Mouse (Mus musculus): ENCODE results near the gene Smg1. TPM values are rescaled to one million over a fixed set of nuclear protein-coding genes. Genes with fewer than 3 reads are reported as not detected.
"Not testable (repeated sequence)": the region's sequence is repeated elsewhere in the genome, so short reads cannot be mapped to it uniquely, and the experiment has no call there.

Smg1 gene
- polyA plus RNA-seq, 1 experiment from 2014 or later: 18.3 TPM

GRCm38 (mm10) chr7:118179782-118180181, 63.7 kb downstream of the Smg1 start:
- no peaks in the 10 kb centered on the region for H3K4me1 ChIP-seq
- no peak for ATAC-seq (ENCODE audit: insufficient number of reproducible peaks, low FRiP score, low TSS enrichment, low read depth)
- no peaks in the 10 kb centered on the region for H3K27me3 ChIP-seq
- 89% methylated on average over 3 of the region's 3 CpGs for WGBS
- no peak overlapping the region for H3K9ac ChIP-seq
- H3K4me2 ChIP-seq: no peak overlapping the region
- H3K9me3 ChIP-seq: no peaks in the 10 kb centered on the region
- peaks cover 60% of the 10 kb centered on the region for H3K36me3 ChIP-seq
- H3K4me3 ChIP-seq: no peak overlapping the region
- H3K27ac ChIP-seq: no peak overlapping the region

GRCm38 (mm10) chr7:118175821-118176355, 67.6 kb downstream of the Smg1 start:
- Histone ChIP-seq H3K27me3 (no peaks in the 10 kb centered on the region), H3K9me3 (no peaks in the 10 kb centered on the region), H3K4me2 (no peak overlapping the region), H3K4me1 (no peaks in the 10 kb centered on the region), H3K9ac (no peak overlapping the region), H3K4me3 (no peak overlapping the region), H3K36me3 (peaks cover 62% of the 10 kb centered on the region), H3K27ac (no peak overlapping the region)
- WGBS: 92% methylated on average over 1 of the region's 1 CpGs
- ATAC-seq (ENCODE audit: insufficient number of reproducible peaks, low FRiP score, low TSS enrichment, low read depth): no peak

GRCm38 (mm10) chr7:118170125-118170524, 73.3 kb downstream of the Smg1 start:
- H3K27ac ChIP-seq; ATAC-seq (ENCODE audit: insufficient number of reproducible peaks, low FRiP score, low TSS enrichment, low read depth); H3K4me1 ChIP-seq; H3K9me3 ChIP-seq; H3K4me2 ChIP-seq; H3K4me3 ChIP-seq; H3K27me3 ChIP-seq; H3K9ac ChIP-seq: not testable (repeated sequence)
- 86% methylated on average over 2 of the region's 2 CpGs for WGBS
- peaks cover 67% of the 10 kb centered on the region for H3K36me3 ChIP-seq

GRCm38 (mm10) chr7:118163006-118163405, 80.5 kb downstream of the Smg1 start:
- Histone ChIP-seq H3K27me3 (no peaks in the 10 kb centered on the region), H3K4me3 (no peak overlapping the region), H3K4me1 (no peaks in the 10 kb centered on the region), H3K9me3 (no peaks in the 10 kb centered on the region), H3K4me2 (no peak overlapping the region), H3K9ac (no peak overlapping the region), H3K27ac (no peak overlapping the region), H3K36me3 (peaks cover 46% of the 10 kb centered on the region)
- 79% methylated on average over 8 of the region's 8 CpGs for WGBS
- no peak for ATAC-seq (ENCODE audit: insufficient number of reproducible peaks, low FRiP score, low TSS enrichment, low read depth)

- Histone ChIP-seq H3K4me3 (no peak overlapping the region), H3K27me3 (no peaks in the 10 kb centered on the region), H3K9ac (no peak overlapping the region), H3K27ac (no peak overlapping the region), H3K4me2 (no peak overlapping the region), H3K9me3 (no peaks in the 10 kb centered on the region), H3K36me3 (peaks cover 47% of the 10 kb centered on the region), H3K4me1 (no peaks in the 10 kb centered on the region)
- WGBS: 92% methylated on average over 3 of the region's 3 CpGs
- no peak for ATAC-seq (ENCODE audit: insufficient number of reproducible peaks, low FRiP score, low TSS enrichment, low read depth)
Observed at GRCm38 (mm10) chr7:118160121-118160520, 83.3 kb downstream of the Smg1 start.

GRCm38 (mm10) chr7:118156461-118156860, 87.0 kb downstream of the Smg1 start:
- H3K27me3 ChIP-seq: no peaks in the 10 kb centered on the region
- H3K9me3 ChIP-seq: no peaks in the 10 kb centered on the region
- peaks cover 69% of the 10 kb centered on the region for H3K36me3 ChIP-seq
- no peaks in the 10 kb centered on the region for H3K4me1 ChIP-seq
- WGBS: 83% methylated on average over 7 of the region's 7 CpGs
- no peak overlapping the region for H3K4me3 ChIP-seq
- H3K27ac ChIP-seq: no peak overlapping the region
- no peak overlapping the region for H3K9ac ChIP-seq
- H3K4me2 ChIP-seq: no peak overlapping the region
- ATAC-seq (ENCODE audit: insufficient number of reproducible peaks, low FRiP score, low TSS enrichment, low read depth): no peak

- ATAC-seq (ENCODE audit: insufficient number of reproducible peaks, low FRiP score, low TSS enrichment, low read depth): no peak
- 93% methylated on average over 6 of the region's 6 CpGs for whole genome bisulfite sequencing
- Histone ChIP-seq H3K4me3 (no peak overlapping the region), H3K4me2 (no peak overlapping the region), H3K36me3 (peaks cover 65% of the 10 kb centered on the region), H3K27me3 (no peaks in the 10 kb centered on the region), H3K27ac (no peak overlapping the region), H3K4me1 (no peaks in the 10 kb centered on the region), H3K9me3 (no peaks in the 10 kb centered on the region), H3K9ac (no peak overlapping the region)
Observed at GRCm38 (mm10) chr7:118154150-118154549, 89.3 kb downstream of the Smg1 start.

GRCm38 (mm10) chr7:118143602-118144001, 99.9 kb downstream of the Smg1 start:
- no peak overlapping the region for H3K4me3 ChIP-seq
- H3K9me3 ChIP-seq: no peaks in the 10 kb centered on the region
- H3K27me3 ChIP-seq: no peaks in the 10 kb centered on the region
- no peaks in the 10 kb centered on the region for H3K4me1 ChIP-seq
- H3K27ac ChIP-seq: no peak overlapping the region
- ATAC-seq (ENCODE audit: insufficient number of reproducible peaks, low FRiP score, low TSS enrichment, low read depth): no peak
- 76% methylated on average over 3 of the region's 3 CpGs for WGBS
- H3K4me2 ChIP-seq: no peak overlapping the region
- H3K36me3 ChIP-seq: peaks cover 66% of the 10 kb centered on the region
- H3K9ac ChIP-seq: no peak overlapping the region

- Histone ChIP-seq H3K4me1 (no peaks in the 10 kb centered on the region), H3K27ac (no peak overlapping the region), H3K9me3 (no peaks in the 10 kb centered on the region), H3K4me2 (no peak overlapping the region), H3K36me3 (peaks cover 63% of the 10 kb centered on the region), H3K27me3 (no peaks in the 10 kb centered on the region), H3K9ac (no peak overlapping the region), H3K4me3 (no peak overlapping the region)
- 92% methylated on average over 4 of the region's 4 CpGs for WGBS
- ATAC-seq (ENCODE audit: insufficient number of reproducible peaks, low FRiP score, low TSS enrichment, low read depth): no peak
Observed at GRCm38 (mm10) chr7:118143123-118143522, 100.3 kb downstream of the Smg1 start.

- Histone ChIP-seq H3K4me1 (no peaks in the 10 kb centered on the region), H3K36me3 (peaks cover 73% of the 10 kb centered on the region), H3K4me3 (no peak overlapping the region), H3K4me2 (no peak overlapping the region), H3K27me3 (no peaks in the 10 kb centered on the region), H3K9ac (no peak overlapping the region), H3K27ac (no peak overlapping the region), H3K9me3 (no peaks in the 10 kb centered on the region)
- no peak for ATAC-seq (ENCODE audit: insufficient number of reproducible peaks, low FRiP score, low TSS enrichment, low read depth)
- 91% methylated on average over 7 of the region's 7 CpGs for WGBS
Observed at GRCm38 (mm10) chr7:118141271-118141670, 102.2 kb downstream of the Smg1 start.

GRCm38 (mm10) chr7:118135128-118135527, 108.3 kb downstream of the Smg1 start:
- Histone ChIP-seq H3K4me1 (peaks cover 1% of the 10 kb centered on the region), H3K4me2 (no peak overlapping the region), H3K36me3 (peaks cover 49% of the 10 kb centered on the region), H3K4me3 (no peak overlapping the region), H3K27ac (no peak overlapping the region), H3K27me3 (no peaks in the 10 kb centered on the region), H3K9ac (no peak overlapping the region), H3K9me3 (no peaks in the 10 kb centered on the region)
- 81% methylated on average over 11 of the region's 11 CpGs for WGBS
- ATAC-seq (ENCODE audit: insufficient number of reproducible peaks, low FRiP score, low TSS enrichment, low read depth): no peak; the same call in 1 of the 2 replicates

- peak; percentile 98 for ATAC-seq (ENCODE audit: insufficient number of reproducible peaks, low FRiP score, low TSS enrichment, low read depth)
- peaks cover 15% of the 10 kb centered on the region for H3K36me3 ChIP-seq
- no peaks in the 10 kb centered on the region for H3K27me3 ChIP-seq
- peak within 1 kb of the TSS; percentile 75 for H3K4me2 ChIP-seq
- under 1% methylated on average over 39 of the region's 39 CpGs for WGBS
- H3K4me1 ChIP-seq: peaks cover 19% of the 10 kb centered on the region
- peak within 1 kb of the TSS; percentile 92 for H3K27ac ChIP-seq
- H3K9ac ChIP-seq: peak within 1 kb of the TSS; percentile 81
- H3K4me3 ChIP-seq: peak within 1 kb of the TSS; percentile 79
- no peaks in the 10 kb centered on the region for H3K9me3 ChIP-seq
Observed at GRCm38 (mm10) chr7:118129430-118130041, 113.9 kb downstream of the Smg1 start, which contains the start of gene Arl6ip1. TSS of gene Arl6ip1 (minus strand) at chr7:118129662.

Data from limb, embryonic 15.5 days (tissue).